Mouse (Mus musculus) thymus, postnatal 0 days (tissue): ENCODE measurements around the gene Gadd45gip1. TPM values are rescaled to one million over a fixed set of nuclear protein-coding genes. Genes with fewer than 3 reads are reported as not detected.
"Not testable (repeated sequence)": the region's sequence is repeated elsewhere in the genome, so short reads cannot be mapped to it uniquely, and the experiment has no call there.

Source experiments
- DNase-seq: peaks from one replicate; pipeline ENCODE4 v3.0.0-alpha.2; 2015; ENCODE audit warnings: low spot score
- polyA plus RNA-seq: library from polyadenylated mRNA; unstranded; fragments of >200 nt; fragmentation: Nextera tagmentation; extraction: Ambion mirVana; gene quantifications from 2 replicates; pipeline ENCODE4 v1.2.1, GENCODE M21; 2015

Gadd45gip1 gene
- polyA plus RNA-seq, 1 experiment from 2014 or later, result 56.4 TPM

GRCm38 (mm10) chr8:84826518-84826917 is 4.8 kb upstream of the Gadd45gip1 start:
- DNase-seq, result not testable (repeated sequence)

- DNase-seq, result peak; percentile 86
Observed at GRCm38 (mm10) chr8:84832034-84832717, 854 bp downstream of the Gadd45gip1 start.

GRCm38 (mm10) chr8:84832759-84833742 is 1.7 kb downstream of the Gadd45gip1 start:
- no peak for DNase-seq

DNA sequence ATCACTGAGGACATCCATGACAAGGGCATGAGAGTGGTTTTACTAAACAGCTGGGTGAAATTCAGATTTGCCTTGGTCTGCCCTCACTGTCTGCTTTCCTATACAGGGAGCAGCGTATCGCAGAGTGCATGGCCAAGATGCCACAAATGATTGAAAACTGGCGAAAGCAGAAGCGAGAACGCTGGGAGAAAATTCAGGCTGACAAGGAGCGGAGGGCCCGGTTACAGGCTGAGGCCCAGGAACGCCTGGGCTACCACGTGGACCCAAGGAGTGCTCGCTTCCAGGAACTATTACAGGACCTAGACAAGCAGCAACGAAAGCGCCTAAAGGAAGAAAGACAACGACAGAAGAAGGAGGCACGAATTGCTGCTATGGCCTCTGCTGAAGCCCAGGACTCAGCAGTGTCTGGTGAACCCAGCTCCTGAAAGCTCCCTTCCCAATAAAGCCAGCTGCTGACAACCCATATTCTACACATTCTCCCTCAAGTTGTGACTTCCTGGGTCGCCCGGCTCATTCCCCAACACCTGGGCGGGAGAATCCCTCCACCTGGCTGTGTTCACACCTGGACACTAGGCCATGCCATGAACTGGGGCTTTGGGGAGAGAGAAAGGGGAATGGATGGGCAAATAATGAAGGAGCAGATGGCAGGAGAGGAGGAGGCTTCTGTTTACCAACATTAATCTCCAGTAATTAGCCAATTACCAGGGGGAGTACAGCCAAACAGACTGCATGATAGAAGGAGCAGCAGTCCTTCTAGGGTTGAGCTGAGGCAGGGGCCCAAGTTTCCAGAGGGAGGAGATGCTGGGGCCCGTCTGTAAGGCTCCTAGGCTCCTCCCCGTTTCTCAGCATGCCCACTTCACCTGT is 2.9 kb downstream of the Gadd45gip1 start:
- no peak for DNase-seq

DNA sequence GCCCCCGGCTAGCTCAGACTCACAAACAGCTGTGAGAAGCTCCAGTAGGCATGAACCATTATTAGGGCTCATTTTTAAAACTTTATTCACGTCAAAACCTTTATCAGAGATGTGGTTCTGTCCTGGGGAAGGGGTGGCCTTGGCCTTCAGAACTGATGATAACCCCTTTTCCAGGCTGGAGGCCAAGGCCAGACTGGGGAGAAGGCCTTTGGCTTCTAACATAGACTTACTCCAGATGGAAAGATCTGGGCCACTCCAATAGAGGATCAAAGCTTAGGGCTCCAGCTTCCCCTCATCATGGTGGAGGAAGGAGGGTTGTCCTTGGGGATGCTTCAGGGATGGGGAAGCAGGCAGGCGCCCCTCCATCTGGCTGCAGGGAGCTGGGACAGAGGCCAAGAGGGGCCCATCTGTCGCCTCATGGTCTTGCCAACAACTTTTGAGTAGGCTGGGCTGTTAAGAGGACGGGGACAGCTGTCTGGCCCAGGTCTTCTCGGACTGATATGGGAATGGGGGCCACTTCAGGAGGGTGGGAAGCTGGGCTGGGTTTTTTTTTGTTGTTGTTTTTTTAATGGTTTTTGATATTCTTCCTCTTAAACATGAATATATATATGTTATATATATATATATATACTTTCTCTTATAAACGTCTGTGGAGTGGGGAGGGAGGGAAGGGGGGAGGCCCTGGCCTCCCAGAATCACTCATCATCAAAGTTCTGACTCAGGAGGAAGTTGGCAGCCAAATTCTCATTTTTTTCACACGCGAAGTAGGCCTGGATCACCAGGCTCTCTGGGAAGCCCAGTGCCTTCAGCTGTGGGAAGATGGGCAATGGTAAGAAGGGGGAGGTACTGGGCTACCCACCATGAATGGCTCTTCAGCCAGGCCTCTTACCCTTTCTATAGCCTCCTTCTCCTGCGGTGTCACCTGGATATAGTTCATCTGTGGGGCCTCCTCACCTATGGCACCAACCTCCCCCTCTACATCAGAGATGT is 3.8 kb downstream of the Gadd45gip1 start:
- no peak for DNase-seq

- DNase-seq, result no peak
Observed at GRCm38 (mm10) chr8:84837149-84837911, 6.0 kb downstream of the Gadd45gip1 start.

- DNase-seq, result no peak
Observed at GRCm38 (mm10) chr8:84837912-84838470, 6.7 kb downstream of the Gadd45gip1 start.

- DNase-seq, result no peak
Observed at GRCm38 (mm10) chr8:84838513-84838912, 7.2 kb downstream of the Gadd45gip1 start.

DNA sequence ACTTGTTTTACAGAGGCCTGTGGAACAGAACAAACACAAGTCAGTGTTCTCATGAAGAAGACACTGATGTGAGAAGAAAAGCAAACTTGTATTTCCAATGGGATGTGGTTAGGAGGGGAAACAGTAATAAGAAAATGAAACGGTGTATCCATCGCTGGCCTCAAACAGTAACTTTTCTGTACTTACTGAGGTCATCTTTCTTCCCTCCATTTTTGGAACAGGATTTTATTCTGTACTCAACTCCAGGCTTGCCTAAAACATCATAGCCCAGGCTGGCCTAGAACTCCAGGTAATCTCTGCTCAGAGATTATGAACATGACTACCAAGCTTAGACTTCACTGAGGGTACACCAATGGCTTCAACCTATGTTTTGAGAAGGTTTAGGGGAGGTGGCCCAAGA is 8.1 kb downstream of the Gadd45gip1 start:
- DNase-seq, result no peak

DNA sequence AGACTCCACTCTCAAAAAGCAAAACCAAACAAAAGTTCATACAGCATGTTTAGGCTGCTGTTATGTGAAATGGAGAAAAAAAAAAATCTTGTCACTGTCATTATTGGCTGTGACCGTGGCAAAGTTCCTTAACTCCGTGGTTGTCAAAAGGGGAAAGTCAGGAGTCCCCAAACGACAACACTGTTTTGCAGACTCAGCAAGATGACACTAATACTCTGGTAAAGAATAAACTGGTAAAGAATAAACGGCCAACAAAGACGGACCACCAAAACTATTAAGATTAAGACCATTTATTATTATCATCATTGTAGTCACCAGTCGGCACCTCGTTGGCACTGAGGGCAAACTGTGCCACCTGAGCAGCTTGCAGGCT is 8.5 kb downstream of the Gadd45gip1 start:
- no peak for DNase-seq

- DNase-seq, result peak; percentile 95
Observed at GRCm38 (mm10) chr8:84840248-84840999, 9.1 kb downstream of the Gadd45gip1 start, which contains the start of gene Rad23a. Rad23a (minus strand) TSS chr8:84840665.

DNA sequence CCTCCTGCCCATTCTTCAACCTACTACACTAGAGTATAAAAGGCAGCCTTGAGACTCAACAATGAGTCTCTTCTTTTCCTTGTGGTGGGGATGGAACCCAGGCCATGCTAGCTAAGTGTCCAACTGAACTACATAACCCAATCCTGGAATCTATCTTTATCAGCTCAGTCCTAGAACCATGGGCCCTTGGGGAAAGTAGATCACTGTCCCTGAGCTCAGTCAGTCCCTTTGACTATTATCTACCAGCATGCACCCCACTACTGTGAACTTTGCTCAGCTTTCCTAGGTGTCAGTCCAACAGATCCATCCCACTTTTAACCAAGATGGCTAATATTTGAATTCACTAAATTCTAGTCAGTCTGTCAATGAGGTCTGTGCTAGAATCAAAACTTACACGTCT is 10.2 kb downstream of the Gadd45gip1 start:
- DNase-seq, result no peak

DNA sequence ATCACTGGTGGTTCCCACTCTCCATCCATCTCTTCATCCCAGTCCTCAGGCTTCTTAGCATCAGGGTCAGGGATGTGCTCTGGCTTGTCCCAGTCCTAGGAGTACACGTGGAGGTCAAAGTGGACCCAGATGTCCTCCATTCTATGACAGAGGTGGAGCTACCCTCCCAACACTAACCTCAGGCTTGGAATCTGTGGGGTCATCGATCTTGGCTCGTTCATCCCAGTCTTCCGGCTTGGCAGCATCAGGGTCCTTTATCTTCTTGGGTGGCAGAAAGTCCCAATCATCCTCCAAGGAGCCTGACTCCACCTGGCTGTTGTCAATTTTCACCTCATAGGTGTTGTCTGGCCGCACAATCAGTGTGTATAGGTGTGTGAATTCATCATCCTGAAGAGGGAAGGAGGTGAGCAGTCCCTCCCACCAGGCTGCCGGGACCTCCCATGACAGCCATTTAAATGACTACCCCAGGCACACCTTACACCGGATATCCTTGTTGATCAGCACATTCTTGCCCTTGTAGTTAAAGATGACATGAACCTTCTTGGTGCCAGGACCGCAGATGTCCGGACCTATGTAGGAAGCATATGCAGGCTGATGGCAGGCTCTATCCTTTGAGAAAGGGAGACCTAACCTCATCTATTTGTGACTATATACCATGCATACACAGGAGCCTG is 13.2 kb downstream of the Gadd45gip1 start:
- DNase-seq, result no peak

- DNase-seq, result no peak
Observed at GRCm38 (mm10) chr8:84845355-84846093, 14.2 kb downstream of the Gadd45gip1 start.

- DNase-seq, result peak; percentile 9
Observed at GRCm38 (mm10) chr8:84846094-84846721, 14.9 kb downstream of the Gadd45gip1 start.
